14 mouse cellular contexts compared by ENCODE assay signal in genomic region chr12:54164040-54164723, GRCm38 (mm10). TPM values are rescaled to one million over a fixed set of nuclear protein-coding genes. Genes with fewer than 3 reads are reported as not detected.
DNase-seq lines count a peak whose midpoint lies in the region; ATAC-seq and TF ChIP-seq lines count a peak whose summit lies in the region.
"Had no signal": no experiment of that assay in that cellular context is flagged by ENCODE, and none has a peak within 500 bp of the region (broad histone marks: within the 10 kb centered on the region; RNA-seq: fewer than 3 reads in every experiment).

No protein-coding gene starts in this region.

- TF ChIP-seq POLR2A in liver, adult 2 months (IDR thresholded peaks at IDR 0.05; ENCODE audit: extremely low read depth, insufficient read depth, low read length): no peak

- ATAC-seq in liver, embryonic 14.5 days (ENCODE audit: insufficient read depth): no peak
- ATAC-seq in monocyte, adult 5-6 weeks (replicated peaks; ENCODE audit: insufficient number of reproducible peaks, low FRiP score, low TSS enrichment, poor library complexity, severe bottlenecking): no peak
- ATAC-seq: forebrain, embryonic 16.5 days had no signal

- no peak for TF ChIP-seq EP300 in liver, embryonic 14.5 days (IDR thresholded peaks at IDR 0.05; ENCODE audit: low read depth)

- no peaks in the 10 kb centered on the region for H3K9me3 ChIP-seq in liver, embryonic 14.5 days (ENCODE audit: control insufficient read depth, low read length)
- H3K9me3 ChIP-seq: embryonic facial prominence, embryonic 12.5 days had no signal

- no peak overlapping the region for H3K27ac ChIP-seq in liver, adult 2 months (replicated peaks; ENCODE audit: insufficient read depth, low read depth, low read length)
- H3K27ac ChIP-seq in liver, embryonic 14.5 days: no peak overlapping the region; the same call in 1 of the 2 replicates
- H3K27ac ChIP-seq: layer of hippocampus, adult 2 months had no signal

- H3K79me2 ChIP-seq in liver, adult 2 months (ENCODE audit: control insufficient read depth, insufficient read depth, low read length): no peaks in the 10 kb centered on the region

- no peaks in the 10 kb centered on the region for H3K27me3 ChIP-seq in liver, adult 2 months (ENCODE audit: control insufficient read depth, insufficient read depth, low read length)
- H3K27me3 ChIP-seq in liver, embryonic 14.5 days (ENCODE audit: control insufficient read depth, insufficient read depth, low read length): no peaks in the 10 kb centered on the region; the same call in 1 of the 2 replicates

- H3K4me2 ChIP-seq in liver, embryonic 14.5 days (ENCODE audit: low read depth): peak overlapping the region; percentile 81; the same call in 1 of the 2 replicates
- H3K4me2 ChIP-seq: embryonic facial prominence, embryonic 12.5 days had no signal

- H3K4me1 ChIP-seq in liver, adult 2 months (ENCODE audit: control insufficient read depth, insufficient read depth, low read length): peaks cover 6% of the 10 kb centered on the region
- H3K4me1 ChIP-seq in liver, embryonic 14.5 days (replicated peaks; ENCODE audit: control insufficient read depth in 2 of 2, insufficient read depth in 2 of 2, low read length in 1 of 2): peaks cover 30 to 38% of the 10 kb centered on the region in 2 experiments

- no peak for TF ChIP-seq CTCF in liver, adult 2 months (IDR thresholded peaks at IDR 0.05; ENCODE audit: low read depth, low read length)
- TF ChIP-seq CTCF in liver, embryonic 14.5 days (IDR thresholded peaks at IDR 0.05; ENCODE audit: low read depth): no peak

- 81% methylated on average over 9 of the region's 9 CpGs for WGBS in liver, adult 2 months
- 30% methylated on average over 9 of the region's 9 CpGs for WGBS in liver, embryonic 14.5 days (ENCODE audit: insufficient replicate concordance)

- no peak overlapping the region for H3K9ac ChIP-seq in liver, adult 2 months (ENCODE audit: low read depth, low read length)
- H3K9ac ChIP-seq in liver, embryonic 14.5 days (replicated peaks): no peak overlapping the region
- H3K9ac ChIP-seq: embryonic facial prominence, embryonic 12.5 days had no signal

- no peaks in the 10 kb centered on the region for H3K36me3 ChIP-seq in liver, adult 2 months (ENCODE audit: control insufficient read depth, insufficient read depth, low read length)
- H3K36me3 ChIP-seq in liver, embryonic 14.5 days (replicated peaks; ENCODE audit: control insufficient read depth, insufficient read depth, low read depth): no peaks in the 10 kb centered on the region
- H3K36me3 ChIP-seq: embryonic facial prominence, embryonic 12.5 days had no signal

- no peak overlapping the region for H3K4me3 ChIP-seq in liver, adult 2 months (ENCODE audit: insufficient read depth, low read depth, low read length)
- H3K4me3 ChIP-seq in liver, embryonic 14.5 days (ENCODE audit: insufficient read depth in 1 of 2, low read depth in 2 of 2, low read length in 2 of 2): no peak overlapping the region
- H3K4me3 ChIP-seq: embryonic facial prominence, embryonic 12.5 days; layer of hippocampus, adult 2 months had no signal

- peak; percentile 31 for DNase-seq in liver, adult 2 months (ENCODE audit: extremely low read depth, low read depth, low spot score)
- DNase-seq in liver: no peak
- peak; percentile 57 for DNase-seq in 416B (ENCODE audit: low read depth)
- DNase-seq in adipocyte (ENCODE audit: low spot score): peak; percentile 58
- DNase-seq in liver, embryonic 14.5 days (ENCODE audit: low read depth in 3 of 3, low spot score in 3 of 3): no peak
- DNase-seq in layer of hippocampus, adult 9-10 months (ENCODE audit: low spot score): no peak
- no peak for DNase-seq in gastrocnemius, adult 8-10 months (ENCODE audit: low spot score in 2 of 2)
- DNase-seq: cerebellum, postnatal 14 days; kidney, adult 8-10 months; right cerebral cortex, adult 18-20 months had no signal

RNA-seq across cellular contexts. Expression of gene Egln3, which starts 39.5 kb away (rescaled TPM):
- 7.9 and 8.4 TPM in 2 replicates for total RNA-seq in liver, adult 2 months (2014; rRNA removed)
- polyA plus RNA-seq in liver, adult 2 months (2012; rRNA removed): 11.0 and 13.1 TPM in 2 replicates
- 0.96 and 1.1 TPM in 2 replicates for polyA plus RNA-seq in liver, embryonic 14.5 days (2012; rRNA removed)
- 0.99 and 1.5 TPM in 2 replicates for polyA plus RNA-seq in liver, embryonic 14.5 days (2014; fragmentation: Nextera tagmentation; extraction: Ambion mirVana)
- total RNA-seq in monocyte, adult 5-6 weeks (2017): 1.8 to 4.0 TPM (median 3.6 TPM) in 3 replicates
- total RNA-seq in gastrocnemius, adult 8-10 months (2022): 10 to 100 TPM; 15.9 to 42.8 (median 35.9) TPM

Comparison
In these comparisons a context has a peak if more than half of its experiments do, and no peak if none do; other contexts are left out.
1. DNase-seq: peak in liver, adult 2 months (single experiment), 416B (single experiment) and adipocyte (single experiment); none in liver (single experiment), liver, embryonic 14.5 days (0 of 3), layer of hippocampus, adult 9-10 months (single experiment) and gastrocnemius, adult 8-10 months (0 of 2).